Mouse (Mus musculus) CD8-positive naive resting alpha-beta T cell, adult 2 months (primary cell): ENCODE measurements around the gene Tpcn1.

Experiments used
- DNase-seq, 2 experiments: peaks; one replicate each; pipeline ENCODE4 v3.0.0; 2022; ENCODE audit warnings: low read depth in 2 of 2, low spot score in 2 of 2

Tpcn1 gene

GRCm38 (mm10) chr5:120514754-120515153 is 73.7 kb downstream of the Tpcn1 start:
- no peak for DNase-seq

GRCm38 (mm10) chr5:120514031-120514677 is 74.3 kb downstream of the Tpcn1 start:
- no peak for DNase-seq

GRCm38 (mm10) chr5:120512911-120513555 is 75.4 kb downstream of the Tpcn1 start:
- DNase-seq, result no peak

GRCm38 (mm10) chr5:120511643-120512220 is 76.7 kb downstream of the Tpcn1 start:
- no peak for DNase-seq

- DNase-seq, result peak; percentile 91 to 95
These were observed 77.4 kb downstream of the Tpcn1 start, which contains the start of gene Slc8b1 for GRCm38 (mm10) chr5:120510982-120511642. Slc8b1 (plus strand) TSS chr5:120511168.

- DNase-seq, result no peak
These were observed 81.2 kb downstream of the Tpcn1 start for GRCm38 (mm10) chr5:120507311-120507710.

GRCm38 (mm10) chr5:120506490-120506889 is 82.0 kb downstream of the Tpcn1 start:
- no peak for DNase-seq

GRCm38 (mm10) chr5:120505781-120506180 is 82.7 kb downstream of the Tpcn1 start:
- no peak for DNase-seq

GRCm38 (mm10) chr5:120505368-120505767 is 83.1 kb downstream of the Tpcn1 start:
- peak; percentile 58 to 61 for DNase-seq

GRCm38 (mm10) chr5:120503144-120503795 is 85.2 kb downstream of the Tpcn1 start, which contains the start of gene Plbd2:
Plbd2 (minus strand) TSS chr5:120503625.
- DNase-seq, result peak; percentile 59 to 66

GRCm38 (mm10) chr5:120502675-120503143 is 85.8 kb downstream of the Tpcn1 start:
- DNase-seq, result no peak

- DNase-seq, result no peak
These were observed 86.3 kb downstream of the Tpcn1 start for GRCm38 (mm10) chr5:120502147-120502621.

- DNase-seq, result peak in 1 of 2 experiments; percentile 19
These were observed 87.9 kb downstream of the Tpcn1 start for GRCm38 (mm10) chr5:120500609-120501008.

GRCm38 (mm10) chr5:120499202-120499601 is 89.3 kb downstream of the Tpcn1 start:
- DNase-seq, result no peak

GRCm38 (mm10) chr5:120497071-120497470 is 91.4 kb downstream of the Tpcn1 start:
- DNase-seq, result no peak

- DNase-seq, result no peak
These were observed 92.7 kb downstream of the Tpcn1 start for GRCm38 (mm10) chr5:120495703-120496226.

GRCm38 (mm10) chr5:120495064-120495702 is 93.3 kb downstream of the Tpcn1 start:
- no peak for DNase-seq

GRCm38 (mm10) chr5:120493873-120494395 is 94.5 kb downstream of the Tpcn1 start:
- DNase-seq, result no peak

GRCm38 (mm10) chr5:120493440-120493839 is 95.0 kb downstream of the Tpcn1 start:
- DNase-seq, result no peak

GRCm38 (mm10) chr5:120492437-120492836 is 96.0 kb downstream of the Tpcn1 start:
- DNase-seq, result no peak
